Mouse (Mus musculus) forebrain, postnatal 0 days (tissue): ENCODE measurements around the gene Gpc6. TPM values are rescaled to one million over a fixed set of nuclear protein-coding genes. Genes with fewer than 3 reads are reported as not detected.

Experiments
- ATAC-seq: fragments of 200-750 bp; cut with Nextera tagmentation; 2 replicates; pipeline ENCODE4 v1.8.0; 2017; ENCODE audit warnings: mild to moderate bottlenecking, moderate library complexity
- DNase-seq: peaks from one replicate; pipeline ENCODE4 v3.0.0-alpha.2; 2015
- H3K27ac ChIP-seq: fragments of 300-500 bp; sonication (generic); 2 replicates; pipeline ENCODE4 v1.5.1; 2014; ENCODE audit warnings: low read depth, mild to moderate bottlenecking, antibody characterized with exemption, low read length, moderate library complexity, mixed read lengths
- H3K27me3 ChIP-seq: fragments of 300-500 bp; sonication (generic); 2 replicates; pipeline ENCODE4 v1.6.1; 2014; ENCODE audit warnings: mild to moderate bottlenecking, low read length, mixed read lengths; ENCODE audit not compliant: insufficient read depth
- H3K36me3 ChIP-seq: fragments of 300-500 bp; sonication (generic); 2 replicates; pipeline ENCODE4 v1.6.1; 2014; ENCODE audit warnings: mild to moderate bottlenecking, moderate library complexity; ENCODE audit not compliant: insufficient read depth
- H3K4me1 ChIP-seq: fragments of 300-500 bp; sonication (generic); 2 replicates; pipeline ENCODE4 v1.6.1; 2014; ENCODE audit warnings: antibody characterized with exemption; ENCODE audit not compliant: insufficient read depth
- H3K4me2 ChIP-seq: fragments of 300-500 bp; sonication (generic); 2 replicates; pipeline ENCODE4 v1.6.1; 2014; ENCODE audit warnings: low read depth, mild to moderate bottlenecking, moderate library complexity
- H3K4me3 ChIP-seq: fragments of 300-500 bp; sonication (generic); 2 replicates; pipeline ENCODE4 v1.5.1; 2014; ENCODE audit warnings: low read depth, low read length, mixed read lengths
- H3K9ac ChIP-seq: fragments of 300-500 bp; sonication (generic); 2 replicates; pipeline ENCODE4 v1.6.1; 2014; ENCODE audit warnings: mild to moderate bottlenecking
- H3K9me3 ChIP-seq: fragments of 300-500 bp; sonication (generic); 2 replicates; pipeline ENCODE4 v1.6.1; 2016; ENCODE audit warnings: low read length
- CTCF ChIP-seq: sonication (generic); IDR thresholded peaks from 2 replicates; pipeline ENCODE4 v1.5.1; 2016; ENCODE audit warnings: antibody characterized with exemption, control low read depth, low read depth
- WGBS: fragments of 180-500 bp; shearing (Covaris S2); extraction: QIAGEN DNeasy Blood & Tissue Kit; methylation state at CpG from one replicate; pipeline ENCODE4 v1.1.7; 2014; 5-methylcytosine and 5-hydroxymethylcytosine counted together
- polyA plus RNA-seq: library from polyadenylated mRNA; unstranded; fragments of >200 nt; fragmentation: Nextera tagmentation; extraction: Ambion mirVana; gene quantifications from 2 replicates; pipeline ENCODE4 v1.2.1, GENCODE M21; 2015
- total RNA-seq: library from RNA; depleted of rRNA; stranded (reverse); fragments of >200 nt; gene quantifications from 2 replicates; pipeline ENCODE4 v1.2.3, GENCODE M21; 2014

Gpc6 gene
- total and polyA plus RNA-seq, 2 experiments from 2014 or later = 10.9 to 20.8 TPM

DNA sequence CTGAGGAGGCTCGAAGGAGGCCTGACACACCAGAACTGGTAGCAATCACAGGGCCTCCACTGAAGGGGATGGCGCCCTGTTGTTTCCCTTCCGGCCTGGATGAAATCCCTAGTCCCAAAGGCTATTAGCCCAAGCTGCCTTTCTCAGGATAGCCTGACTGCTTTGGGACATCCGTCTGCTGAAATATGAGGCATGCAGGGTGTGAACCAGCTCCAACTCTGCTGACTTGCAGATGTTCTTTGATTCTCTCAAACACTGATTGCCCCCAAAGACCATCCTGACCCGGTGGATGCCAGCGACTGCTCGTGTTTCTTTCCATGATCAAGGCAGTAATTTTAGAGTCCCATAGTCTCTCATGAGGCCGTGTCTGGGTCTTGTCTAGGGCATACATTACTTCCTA, 991.5 kb downstream of the Gpc6 start:
- Histone ChIP-seq H3K4me2 (no peak overlapping the region), H3K9ac (no peak overlapping the region), H3K36me3 (no peaks in the 10 kb centered on the region), H3K27ac (no peak overlapping the region), H3K9me3 (no peaks in the 10 kb centered on the region), H3K4me1 (peaks cover 10% of the 10 kb centered on the region), H3K27me3 (no peaks in the 10 kb centered on the region), H3K4me3 (no peak overlapping the region)
- WGBS = 89% methylated on average over 8 of the region's 8 CpGs
- no peak for DNase-seq
- no peak for TF ChIP-seq CTCF
- ATAC-seq = no peak

DNA sequence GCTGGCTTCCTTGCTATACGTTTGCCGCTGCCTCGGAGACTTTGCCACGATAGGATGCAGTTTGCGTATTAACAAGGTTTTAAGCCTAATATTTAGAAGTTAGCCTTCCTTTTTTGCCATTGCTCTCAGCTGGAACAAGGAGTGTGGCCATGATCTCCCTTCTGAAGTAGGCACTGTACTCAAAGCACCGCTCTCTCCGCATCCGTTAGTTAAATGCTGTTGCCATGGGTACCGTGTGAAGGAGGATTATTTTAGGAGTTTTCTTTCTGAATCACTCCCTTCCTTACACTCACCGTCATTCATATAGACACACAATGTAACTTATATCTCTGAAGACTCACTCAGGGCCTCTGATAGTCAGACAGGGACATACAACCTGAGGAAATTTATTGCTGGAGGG, 993.6 kb downstream of the Gpc6 start:
- Histone ChIP-seq H3K9ac (no peak overlapping the region), H3K9me3 (no peaks in the 10 kb centered on the region), H3K4me3 (no peak overlapping the region), H3K4me2 (no peak overlapping the region), H3K36me3 (no peaks in the 10 kb centered on the region), H3K27ac (no peak overlapping the region), H3K27me3 (no peaks in the 10 kb centered on the region), H3K4me1 (peaks cover 10% of the 10 kb centered on the region)
- DNase-seq = peak; percentile 63
- WGBS = 69% methylated on average over 10 of the region's 10 CpGs
- ATAC-seq = peak; percentile 89
- no peak for TF ChIP-seq CTCF

- 95% methylated on average over 5 of the region's 5 CpGs for WGBS
- H3K27me3 ChIP-seq = no peaks in the 10 kb centered on the region
- H3K9ac ChIP-seq = no peak overlapping the region
- H3K36me3 ChIP-seq = no peaks in the 10 kb centered on the region
- no peak overlapping the region for H3K27ac ChIP-seq
- no peak overlapping the region for H3K4me3 ChIP-seq
- H3K4me2 ChIP-seq = no peak overlapping the region
- ATAC-seq (no peak), DNase-seq (no peak)
- H3K9me3 ChIP-seq = no peaks in the 10 kb centered on the region
- no peak for TF ChIP-seq CTCF
- H3K4me1 ChIP-seq = peaks cover 10% of the 10 kb centered on the region
These were observed 994.5 kb downstream of the Gpc6 start for GRCm38 (mm10) chr14:117919612-117920011.

- ATAC-seq = no peak
- H3K36me3 ChIP-seq = no peaks in the 10 kb centered on the region
- TF ChIP-seq CTCF = no peak
These were observed 996.4 kb downstream of the Gpc6 start for GRCm38 (mm10) chr14:117921393-117922014.

GRCm38 (mm10) chr14:117923667-117924066, 998.6 kb downstream of the Gpc6 start:
- WGBS = 81% methylated on average over 8 of the region's 8 CpGs
- Histone ChIP-seq H3K4me3 (no peak overlapping the region), H3K4me2 (no peak overlapping the region), H3K27me3 (no peaks in the 10 kb centered on the region), H3K9me3 (no peaks in the 10 kb centered on the region), H3K36me3 (no peaks in the 10 kb centered on the region), H3K4me1 (peaks cover 6% of the 10 kb centered on the region), H3K9ac (no peak overlapping the region), H3K27ac (no peak overlapping the region)
- DNase-seq (no peak), ATAC-seq (no peak)
- 0 out of 2 replicates have a peak, but pooled peaks have one; percentile 30 for TF ChIP-seq CTCF

More at GRCm38 (mm10) chr14:117921393-117922014, 996.4 kb downstream of the Gpc6 start:
- Histone ChIP-seq H3K4me3 (no peak overlapping the region), H3K27me3 (no peaks in the 10 kb centered on the region), H3K4me1 (peaks cover 10% of the 10 kb centered on the region), H3K27ac (no peak overlapping the region), H3K9me3 (no peaks in the 10 kb centered on the region), H3K4me2 (no peak overlapping the region), H3K9ac (no peak overlapping the region)
- 78% methylated on average over 18 of the region's 18 CpGs for WGBS
- no peak for DNase-seq

GRCm38 (mm10) chr14:117930105-117930847, 1005.2 kb downstream of the Gpc6 start:
- H3K4me2 ChIP-seq = no peak overlapping the region

More at GRCm38 (mm10) chr14:117930105-117930847, 1005.2 kb downstream of the Gpc6 start:
- no peak for TF ChIP-seq CTCF
- H3K36me3 ChIP-seq = no peaks in the 10 kb centered on the region
- no peak overlapping the region for H3K4me3 ChIP-seq
- no peak overlapping the region for H3K9ac ChIP-seq
- no peaks in the 10 kb centered on the region for H3K9me3 ChIP-seq
- no peaks in the 10 kb centered on the region for H3K27me3 ChIP-seq
- peaks cover 9% of the 10 kb centered on the region; the same call in 1 of the 2 replicates for H3K4me1 ChIP-seq
- WGBS = 12% methylated on average over 13 of the region's 13 CpGs
- ATAC-seq = peak; percentile 83
- no peak overlapping the region for H3K27ac ChIP-seq
- no peak for DNase-seq
